Mouse (Mus musculus): ENCODE measurements around the gene Xlr3a.
A peak's percentile ranks its signal among the peaks of the same experiment; 100 is the strongest.
"Not testable (repeated sequence)": the region's sequence is repeated elsewhere in the genome, so short reads cannot be mapped to it uniquely, and the experiment has no call there.

The Xlr3a gene

GRCm38 (mm10) chrX:73096941-73097508 is at the start of gene Xlr3a:
Gene Xlr3a (minus strand): TSS chrX:73097095.
- not testable (repeated sequence) for DNase-seq (ENCODE audit: low spot score in 2 of 2)

GRCm38 (mm10) chrX:73143218-73143618 is 46.3 kb upstream of the Xlr3a start:
- not testable (repeated sequence) for DNase-seq (ENCODE audit: low spot score in 2 of 2)

- not testable (repeated sequence) for DNase-seq (ENCODE audit: low spot score in 2 of 2)
Observed at GRCm38 (mm10) chrX:73122859-73123829, 26.2 kb upstream of the Xlr3a start.

- DNase-seq (ENCODE audit: low spot score in 2 of 2), result not testable (repeated sequence)
Observed at GRCm38 (mm10) chrX:73116747-73117146, 19.9 kb upstream of the Xlr3a start, which contains the start of gene Gm14685. Gene Gm14685 (plus strand): TSS chrX:73117047.

GRCm38 (mm10) chrX:73082267-73083055 is 14.4 kb downstream of the Xlr3a start, which contains the start of gene Xlr4a:
Gene Xlr4a (minus strand): TSS chrX:73082478.
- DNase-seq (ENCODE audit: low spot score in 2 of 2), result not testable (repeated sequence)

- not testable (repeated sequence) for DNase-seq (ENCODE audit: low spot score in 2 of 2)
Observed at GRCm38 (mm10) chrX:73066765-73067312, 30.1 kb downstream of the Xlr3a start.

GRCm38 (mm10) chrX:73064415-73064793 is 32.5 kb downstream of the Xlr3a start, which contains the start of gene Pnma3:
Gene Pnma3 (plus strand): TSS chrX:73064787.
- no peak for DNase-seq (ENCODE audit: low spot score in 2 of 2)

GRCm38 (mm10) chrX:73063512-73064414 is 33.1 kb downstream of the Xlr3a start:
- peak in 1 of 2 experiments; percentile 58 for DNase-seq (ENCODE audit: low spot score in 2 of 2)

GRCm38 (mm10) chrX:73062323-73062722 is 34.6 kb downstream of the Xlr3a start:
- DNase-seq (ENCODE audit: low spot score in 2 of 2), result no peak

- DNase-seq (ENCODE audit: low spot score in 2 of 2), result no peak
Observed at GRCm38 (mm10) chrX:73061528-73061927, 35.4 kb downstream of the Xlr3a start.

- DNase-seq (ENCODE audit: low spot score in 2 of 2), result peak; percentile 83 to 92
Observed at GRCm38 (mm10) chrX:73053860-73054563, 42.9 kb downstream of the Xlr3a start.

- no peak for DNase-seq (ENCODE audit: low spot score in 2 of 2)
Observed at GRCm38 (mm10) chrX:73039666-73040065, 57.2 kb downstream of the Xlr3a start.

GRCm38 (mm10) chrX:73038831-73039230 is 58.1 kb downstream of the Xlr3a start:
- no peak for DNase-seq (ENCODE audit: low spot score in 2 of 2)

- no peak for DNase-seq (ENCODE audit: low spot score in 2 of 2)
Observed at GRCm38 (mm10) chrX:73037003-73037402, 59.9 kb downstream of the Xlr3a start, which contains the start of gene Pnma5. Gene Pnma5 (minus strand): TSS chrX:73037103.

Data from urinary bladder, postnatal 4 days (tissue).